Mouse (Mus musculus): ENCODE data around the gene Cptp.

Cptp gene

DNA sequence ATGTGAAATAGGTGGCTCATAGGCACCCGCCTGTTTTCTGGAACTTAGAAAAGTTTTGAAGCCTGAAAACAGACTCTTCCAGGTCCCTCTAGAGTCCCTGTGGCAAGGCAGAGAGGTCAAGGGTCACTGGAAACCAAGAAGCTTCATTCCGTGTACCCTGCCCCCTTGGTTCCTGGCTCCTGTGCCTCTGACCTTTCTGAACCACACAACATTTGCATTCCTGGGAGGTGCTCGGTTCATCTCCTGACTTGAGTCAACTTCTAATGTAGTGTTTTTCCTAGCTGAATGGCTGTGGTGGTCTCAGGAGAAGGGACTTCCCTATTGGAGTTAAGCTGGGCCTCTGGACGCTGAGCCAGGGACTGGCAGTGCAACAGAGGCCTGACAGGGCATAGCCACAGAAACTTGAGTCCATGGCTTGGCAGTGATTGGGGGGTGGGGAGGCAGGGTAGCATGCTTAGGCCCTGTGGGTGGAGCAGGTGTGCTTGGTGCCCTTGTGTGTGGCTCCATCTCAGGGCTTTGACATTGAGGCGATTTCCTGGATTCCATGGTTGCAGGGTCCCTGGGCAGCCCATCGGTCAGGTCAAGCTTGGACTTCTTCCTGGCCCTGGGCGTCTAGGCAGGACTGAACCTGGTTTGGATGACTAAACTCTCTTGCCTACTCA is 20.7 kb downstream of the Cptp start:
- in situ Hi-C loops (cut with MboI; ENCODE audit: low pct_unique_long_range_greater_than_20kb in 1 of 2, low sequenced_read_pairs in 2 of 2, unreplicated experiment in 1 of 2), result no loop called here

- in situ Hi-C loops (cut with MboI; ENCODE audit: low pct_unique_long_range_greater_than_20kb in 1 of 2, low sequenced_read_pairs in 2 of 2, unreplicated experiment in 1 of 2), result no loop called here
Observed at GRCm38 (mm10) chr4:155847591-155848352, 21.5 kb downstream of the Cptp start.

GRCm38 (mm10) chr4:155846871-155847578 is 22.2 kb downstream of the Cptp start, which contains the start of gene Dvl1:
Dvl1 (plus strand) TSS chr4:155847402.
- in situ Hi-C loops (cut with MboI; ENCODE audit: low pct_unique_long_range_greater_than_20kb in 1 of 2, low sequenced_read_pairs in 2 of 2, unreplicated experiment in 1 of 2), result no loop called here

GRCm38 (mm10) chr4:155843231-155843630 is 26.0 kb downstream of the Cptp start:
- in situ Hi-C loops (cut with MboI; ENCODE audit: low pct_unique_long_range_greater_than_20kb in 1 of 2, low sequenced_read_pairs in 2 of 2, unreplicated experiment in 1 of 2), result no loop called here

- in situ Hi-C loops (cut with MboI; ENCODE audit: low pct_unique_long_range_greater_than_20kb in 1 of 2, low sequenced_read_pairs in 2 of 2, unreplicated experiment in 1 of 2), result no loop called here
Observed at GRCm38 (mm10) chr4:155841651-155842270, 27.5 kb downstream of the Cptp start.

DNA sequence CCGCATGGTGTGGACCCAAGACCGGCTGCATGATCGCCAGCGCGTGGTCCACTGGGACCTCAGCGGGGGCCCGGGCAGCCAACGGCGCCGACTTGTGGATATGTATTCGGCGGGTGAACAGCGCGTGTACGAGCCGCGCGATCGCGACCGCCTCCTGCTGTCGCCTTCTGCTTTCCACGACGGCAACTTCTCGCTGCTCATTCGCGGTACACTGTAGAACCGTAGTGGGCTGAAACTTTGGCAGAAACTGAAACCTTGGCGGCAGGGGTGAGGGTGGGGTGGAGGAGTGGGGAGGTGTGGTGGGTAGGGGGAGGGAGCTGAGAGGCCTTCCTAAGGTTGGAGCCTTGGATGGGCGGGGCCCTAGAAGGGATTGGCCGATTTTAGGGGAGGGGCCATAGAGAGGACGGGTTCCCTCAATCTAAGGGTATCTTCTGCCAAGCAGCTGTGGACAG is 28.2 kb downstream of the Cptp start:
- in situ Hi-C loops (cut with MboI; ENCODE audit: low pct_unique_long_range_greater_than_20kb in 1 of 2, low sequenced_read_pairs in 2 of 2, unreplicated experiment in 1 of 2), result no loop called here

- in situ Hi-C loops (cut with MboI; ENCODE audit: low pct_unique_long_range_greater_than_20kb in 1 of 2, low sequenced_read_pairs in 2 of 2, unreplicated experiment in 1 of 2), result no loop called here
Observed at GRCm38 (mm10) chr4:155840076-155841002, 28.9 kb downstream of the Cptp start.

DNA sequence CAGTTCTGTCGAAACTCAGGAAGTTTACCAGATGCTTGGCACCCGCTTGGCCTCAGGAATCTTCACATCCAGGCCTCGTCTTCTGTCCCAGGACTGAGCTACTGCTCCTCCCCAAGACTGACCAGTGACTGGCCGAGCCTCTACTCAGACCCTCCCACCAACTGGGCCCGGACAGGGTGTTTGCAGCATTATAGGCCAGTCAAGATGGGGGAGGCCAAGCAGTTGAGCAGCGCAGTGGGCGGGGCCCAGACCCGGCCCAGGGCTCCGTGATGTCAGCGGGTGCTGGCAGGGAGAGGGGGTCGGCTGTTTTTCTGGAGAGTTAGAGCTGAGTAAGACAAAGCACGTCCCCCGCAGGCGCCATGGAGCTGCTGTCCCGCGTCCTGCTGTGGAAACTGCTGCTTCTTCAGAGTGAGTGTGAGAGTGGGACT is 29.7 kb downstream of the Cptp start, which contains the start of gene Mxra8:
Gene Mxra8 (plus strand): TSS at position 198 of the 428 bp plus-strand sequence.
- in situ Hi-C loops (cut with MboI; ENCODE audit: low pct_unique_long_range_greater_than_20kb in 1 of 2, low sequenced_read_pairs in 2 of 2, unreplicated experiment in 1 of 2), result no loop called here

GRCm38 (mm10) chr4:155838187-155839153 is 30.8 kb downstream of the Cptp start:
- in situ Hi-C loops (cut with MboI; ENCODE audit: low pct_unique_long_range_greater_than_20kb in 1 of 2, low sequenced_read_pairs in 2 of 2, unreplicated experiment in 1 of 2), result no loop called here

DNA sequence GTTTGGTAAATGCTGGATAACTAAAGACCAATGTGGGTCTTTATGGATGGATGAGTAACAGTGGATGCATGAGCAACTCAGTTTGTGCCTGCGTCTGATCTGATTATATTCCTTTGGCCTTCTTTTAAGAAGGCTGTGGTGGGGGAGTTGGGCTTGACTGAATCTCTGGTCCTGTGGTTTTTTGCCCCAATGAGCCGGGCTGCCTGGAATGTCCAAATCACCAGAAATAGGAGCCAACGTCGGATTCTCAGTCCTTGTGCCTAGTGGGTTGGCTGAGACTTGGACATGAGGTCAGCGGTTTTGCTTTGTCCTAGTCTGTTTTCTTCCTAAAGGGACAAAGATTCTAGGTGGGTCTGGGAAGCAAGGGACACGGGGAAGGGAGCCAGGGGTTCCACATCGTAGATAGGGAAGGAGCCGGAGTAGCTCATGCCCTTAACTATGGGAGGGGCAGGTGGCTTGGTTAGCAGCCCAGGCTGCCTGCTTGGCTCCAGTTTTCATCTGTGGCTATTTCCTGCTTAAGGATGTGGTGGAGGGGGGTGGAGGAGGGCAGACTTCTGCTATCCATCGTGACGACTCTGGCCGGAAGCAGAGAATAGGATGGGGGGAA is 31.7 kb downstream of the Cptp start:
- in situ Hi-C loops (cut with MboI; ENCODE audit: low pct_unique_long_range_greater_than_20kb in 1 of 2, low sequenced_read_pairs in 2 of 2, unreplicated experiment in 1 of 2), result no loop called here

DNA sequence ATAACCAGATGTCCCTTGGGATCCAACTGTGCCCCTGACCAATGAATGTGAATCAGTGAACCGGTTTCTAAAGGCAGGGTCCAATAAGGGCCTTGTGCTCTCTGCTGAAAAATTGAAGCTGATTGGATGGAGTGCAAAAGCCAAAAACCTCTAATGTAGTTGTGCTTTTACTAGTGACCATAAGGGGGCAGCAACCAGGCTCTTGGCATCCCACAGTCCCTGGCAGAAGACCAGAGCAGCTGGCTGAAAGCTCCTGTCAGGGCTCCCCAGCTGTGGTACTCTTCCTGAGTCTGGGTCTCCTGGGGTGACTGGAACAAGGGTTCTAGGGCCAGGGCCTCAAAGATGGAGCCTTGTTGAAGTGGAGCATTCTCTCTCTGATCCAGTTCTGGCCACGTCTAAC is 35.4 kb downstream of the Cptp start:
- in situ Hi-C loops (cut with MboI; ENCODE audit: low pct_unique_long_range_greater_than_20kb in 1 of 2, low sequenced_read_pairs in 2 of 2, unreplicated experiment in 1 of 2), result no loop called here

GRCm38 (mm10) chr4:155833234-155833633 is 36.0 kb downstream of the Cptp start:
- in situ Hi-C loops (cut with MboI; ENCODE audit: low pct_unique_long_range_greater_than_20kb in 1 of 2, low sequenced_read_pairs in 2 of 2, unreplicated experiment in 1 of 2), result no loop called here

- in situ Hi-C loops (cut with MboI; ENCODE audit: low pct_unique_long_range_greater_than_20kb in 1 of 2, low sequenced_read_pairs in 2 of 2, unreplicated experiment in 1 of 2), result no loop called here
Observed at GRCm38 (mm10) chr4:155832321-155832720, 36.9 kb downstream of the Cptp start.

DNA sequence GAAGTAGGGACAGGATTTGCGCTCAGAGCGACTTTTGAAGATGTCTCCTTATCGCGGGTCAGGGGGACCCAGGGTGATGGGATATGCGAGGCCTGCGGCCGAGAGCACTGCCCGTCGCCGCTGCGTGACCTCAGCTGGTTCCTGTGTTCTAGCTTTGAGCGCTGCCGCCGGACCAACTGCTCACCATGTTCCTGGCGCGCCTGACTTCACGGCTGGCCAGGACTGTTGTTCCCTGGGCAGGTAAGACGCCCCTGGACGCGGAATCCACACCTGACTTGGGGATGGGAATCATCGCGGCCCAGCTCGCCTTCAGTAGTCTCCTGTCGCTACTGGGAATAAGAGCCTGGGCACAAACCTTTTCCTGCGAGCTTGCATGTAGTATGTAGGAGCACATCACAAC is 37.4 kb downstream of the Cptp start:
- in situ Hi-C loops (cut with MboI; ENCODE audit: low pct_unique_long_range_greater_than_20kb in 1 of 2, low sequenced_read_pairs in 2 of 2, unreplicated experiment in 1 of 2), result no loop called here

DNA sequence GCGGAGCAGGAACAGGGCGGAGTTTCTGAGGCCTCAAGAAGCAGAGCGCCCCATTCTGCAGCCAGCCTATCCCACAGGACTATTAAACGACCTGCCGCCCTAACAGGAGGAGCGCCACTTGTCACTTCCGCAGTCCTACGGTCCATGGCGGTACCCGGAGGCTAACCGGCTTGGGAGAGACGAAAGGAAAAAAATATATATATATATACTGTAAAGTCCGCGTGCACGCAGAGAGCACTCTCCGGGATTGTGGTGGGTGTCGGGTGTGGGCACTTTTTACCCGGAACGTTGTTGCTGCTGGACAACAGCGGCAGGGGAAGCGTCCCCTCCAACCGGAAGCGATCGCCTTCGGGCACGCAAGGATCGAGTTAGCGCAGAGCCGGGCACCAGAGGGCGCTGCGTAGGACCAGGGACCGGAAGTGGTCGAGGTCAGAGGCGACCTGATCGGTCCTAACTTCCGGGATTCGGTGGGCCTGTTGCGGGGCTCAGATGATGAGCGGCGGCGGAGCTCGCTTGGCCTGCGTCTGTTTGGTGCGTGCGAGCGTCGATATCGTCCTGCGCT is 38.0 kb downstream of the Cptp start, which contains the start of gene Aurkaip1:
Gene Aurkaip1 (plus strand): TSS at position 68 of the 562 bp plus-strand sequence.
- in situ Hi-C loops (cut with MboI; ENCODE audit: low pct_unique_long_range_greater_than_20kb in 1 of 2, low sequenced_read_pairs in 2 of 2, unreplicated experiment in 1 of 2), result no loop called here

DNA sequence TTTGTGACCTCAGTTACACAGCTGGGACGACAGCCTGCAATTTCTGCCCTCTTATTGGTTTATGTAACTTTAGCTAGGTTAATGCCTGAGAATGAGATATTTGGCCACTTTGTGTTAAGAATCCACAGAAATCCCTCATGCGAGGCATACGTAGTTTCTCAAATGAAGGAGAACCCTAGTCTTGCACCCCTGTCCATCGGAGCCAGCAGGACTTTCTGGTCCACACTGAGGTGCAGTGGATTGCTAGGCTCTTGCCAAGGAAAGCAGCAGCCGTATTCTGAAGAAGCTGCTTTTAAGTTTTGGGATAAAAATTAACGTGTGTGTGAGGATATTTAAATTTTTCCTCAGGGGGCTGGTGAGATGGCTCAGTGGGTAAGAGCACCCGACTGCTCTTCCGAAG is 38.6 kb downstream of the Cptp start:
- in situ Hi-C loops (cut with MboI; ENCODE audit: low pct_unique_long_range_greater_than_20kb in 1 of 2, low sequenced_read_pairs in 2 of 2, unreplicated experiment in 1 of 2), result no loop called here

All from mouse embryonic stem cell (cell line).